8 mouse cellular contexts compared by ENCODE assay signal in genomic region chr15:25932937-25933684, GRCm38 (mm10). TPM values are rescaled to one million over a fixed set of nuclear protein-coding genes. Genes with fewer than 3 reads are reported as not detected.
A peak's percentile ranks its signal among the peaks of the same experiment; 100 is the strongest.
DNase-seq lines count a peak whose midpoint lies in the region; ATAC-seq and TF ChIP-seq lines count a peak whose summit lies in the region.

No protein-coding gene starts in this region.

- no peak for ATAC-seq in embryonic facial prominence, embryonic 13.5 days (ENCODE audit: insufficient number of reproducible peaks, insufficient read depth, low FRiP score, low TSS enrichment, low read depth)
- peak; percentile 78 for ATAC-seq in common myeloid progenitor, adult 5-6 weeks (replicated peaks; ENCODE audit: low read depth, poor library complexity, severe bottlenecking)
- ATAC-seq in lung, embryonic 16.5 days (ENCODE audit: low read depth) = peak; percentile 58

- H3K27ac ChIP-seq in embryonic facial prominence, embryonic 13.5 days = peak overlapping the region; percentile 48; the same call in 1 of the 2 replicates
- no peak overlapping the region for H3K27ac ChIP-seq in embryonic facial prominence, embryonic 10.5 days (replicated peaks)
- peak overlapping the region; percentile 72 for H3K27ac ChIP-seq in MEL (ENCODE audit: control insufficient read depth, low read depth, low read length)
- H3K27ac ChIP-seq in lung, embryonic 16.5 days (ENCODE audit: low read length) = no peak overlapping the region

- H3K79me2 ChIP-seq in MEL (ENCODE audit: control insufficient read depth, insufficient read depth, low read length, poor library complexity) = no peaks in the 10 kb centered on the region; the same call in 1 of the 2 replicates

- H3K9me3 ChIP-seq in embryonic facial prominence, embryonic 13.5 days = no peaks in the 10 kb centered on the region
- no peaks in the 10 kb centered on the region for H3K9me3 ChIP-seq in embryonic facial prominence, embryonic 10.5 days
- no peaks in the 10 kb centered on the region for H3K9me3 ChIP-seq in MEL (replicated peaks; ENCODE audit: insufficient read depth, low read length)
- H3K9me3 ChIP-seq in lung, embryonic 16.5 days (ENCODE audit: control insufficient read depth, low read length) = no peaks in the 10 kb centered on the region

- peak; percentile 33; a peak in 1 of 4 replicates for TF ChIP-seq POLR2A in MEL (IDR thresholded peaks at IDR 0.05; ENCODE audit: control insufficient read depth in 1 of 2, insufficient read depth in 1 of 2, low read depth in 1 of 2, low read length in 2 of 2, poor library complexity in 1 of 2)

- no peak for DNase-seq in embryonic facial prominence, embryonic 10.5 days (ENCODE audit: low spot score)
- DNase-seq in MEL (ENCODE audit: low read depth, low spot score) = peak; percentile 83
- DNase-seq in heart, postnatal 36 days = peak; percentile 76 to 81
- DNase-seq in layer of hippocampus, postnatal 10 days (ENCODE audit: low spot score in 2 of 2) = no peak
- DNase-seq in right cerebral cortex, postnatal 14 days = no peak

- no peaks in the 10 kb centered on the region for H3K36me3 ChIP-seq in embryonic facial prominence, embryonic 13.5 days
- no peaks in the 10 kb centered on the region for H3K36me3 ChIP-seq in embryonic facial prominence, embryonic 10.5 days (replicated peaks)
- peaks cover 0 to 6% of the 10 kb centered on the region in 2 experiments; a peak in 2 of 4 replicates for H3K36me3 ChIP-seq in MEL (ENCODE audit: control insufficient read depth in 1 of 2, insufficient read depth in 2 of 2, low read length in 2 of 2)
- H3K36me3 ChIP-seq in lung, embryonic 16.5 days (ENCODE audit: control insufficient read depth, insufficient read depth, low read length) = no peaks in the 10 kb centered on the region

- H3K4me2 ChIP-seq in embryonic facial prominence, embryonic 13.5 days = no peak overlapping the region
- peak overlapping the region; percentile 24 for H3K4me2 ChIP-seq in lung, embryonic 16.5 days (ENCODE audit: low read depth, low read length)

- no peak for TF ChIP-seq CTCF in MEL (IDR thresholded peaks at IDR 0.05 in 2 of 3, conservative IDR thresholded peaks at IDR 0.05 in 1 of 3; ENCODE audit: control insufficient read depth in 1 of 3, insufficient read depth in 1 of 3, low read depth in 2 of 3, low read length in 3 of 3, poor library complexity in 1 of 3, severe bottlenecking in 1 of 3)

- TF ChIP-seq RAD21 in MEL (IDR thresholded peaks at IDR 0.05; ENCODE audit: low read depth, low read length) = no peak

- no peak overlapping the region for H3K4me3 ChIP-seq in embryonic facial prominence, embryonic 13.5 days
- H3K4me3 ChIP-seq in embryonic facial prominence, embryonic 10.5 days = no peak overlapping the region
- H3K4me3 ChIP-seq in MEL (ENCODE audit: control insufficient read depth in 1 of 2, insufficient read depth in 1 of 2, low read depth in 2 of 2, low read length in 2 of 2) = peak overlapping the region; percentile 55 to 58
- H3K4me3 ChIP-seq in lung, embryonic 16.5 days (ENCODE audit: low read length) = no peak overlapping the region

- intact Hi-C loops in heart, postnatal 36 days (cut with DNase I) = no loop called here

- peak; percentile 20 to 29; a peak in 1 of 4 replicates for TF ChIP-seq EP300 in MEL (IDR thresholded peaks at IDR 0.05; ENCODE audit: low read depth in 1 of 2, low read length in 2 of 2)

- WGBS in embryonic facial prominence, embryonic 13.5 days = 58% methylated on average over 16 of the region's 16 CpGs
- 70% methylated on average over 16 of the region's 16 CpGs for WGBS in embryonic facial prominence, embryonic 10.5 days
- 29% methylated on average over 16 of the region's 16 CpGs for WGBS in lung, embryonic 16.5 days

- no peaks in the 10 kb centered on the region for H3K27me3 ChIP-seq in embryonic facial prominence, embryonic 13.5 days
- no peaks in the 10 kb centered on the region for H3K27me3 ChIP-seq in embryonic facial prominence, embryonic 10.5 days (replicated peaks; ENCODE audit: low read depth, poor library complexity, severe bottlenecking)
- H3K27me3 ChIP-seq in MEL (ENCODE audit: control insufficient read depth in 1 of 2, insufficient read depth in 2 of 2, low read length in 2 of 2) = no peaks in the 10 kb centered on the region
- H3K27me3 ChIP-seq in lung, embryonic 16.5 days (ENCODE audit: control insufficient read depth, insufficient read depth, low read depth, low read length) = no peaks in the 10 kb centered on the region

- H3K9ac ChIP-seq in embryonic facial prominence, embryonic 13.5 days = no peak overlapping the region
- peak overlapping the region; percentile 66 for H3K9ac ChIP-seq in MEL (ENCODE audit: control insufficient read depth, low read depth, low read length, poor library complexity, severe bottlenecking)
- H3K9ac ChIP-seq in lung, embryonic 16.5 days (ENCODE audit: low read length) = 0 out of 2 replicates have a peak overlapping the region, but pooled peaks have one; percentile 32

- H3K4me1 ChIP-seq in embryonic facial prominence, embryonic 13.5 days = peaks cover 13% of the 10 kb centered on the region
- H3K4me1 ChIP-seq in embryonic facial prominence, embryonic 10.5 days = peaks cover 12% of the 10 kb centered on the region
- H3K4me1 ChIP-seq in MEL (ENCODE audit: control insufficient read depth in 1 of 2, insufficient read depth in 2 of 2, low read length in 2 of 2) = peaks cover 3 to 14% of the 10 kb centered on the region in 2 experiments; a peak in 3 of 4 replicates
- peaks cover 19% of the 10 kb centered on the region for H3K4me1 ChIP-seq in lung, embryonic 16.5 days (replicated peaks; ENCODE audit: control insufficient read depth, insufficient read depth, low read length)

TF ChIP-seq in MEL, 35 proteins besides CTCF, POLR2A, EP300 and RAD21 (continues in another document):
- TF ChIP-seq ELF1 (IDR thresholded peaks at IDR 0.05; ENCODE audit: low read depth, low read length) (0 out of 2 replicates have a peak, but pooled peaks have one; percentile 25), KAT2A (conservative IDR thresholded peaks at IDR 0.05; ENCODE audit: low read depth, low read length) (no peak), MEF2A (IDR thresholded peaks at IDR 0.05; ENCODE audit: extremely low read depth, insufficient replicate concordance, low read depth, low read length, poor library complexity, severe bottlenecking) (no peak), MYB (IDR thresholded peaks at IDR 0.05; ENCODE audit: low read depth, low read length) (no peak), ZKSCAN1 (IDR thresholded peaks at IDR 0.05; ENCODE audit: low read depth, low read length) (no peak), USF2 (IDR thresholded peaks at IDR 0.05; ENCODE audit: borderline replicate concordance in 1 of 2, insufficient read depth in 1 of 2, low read depth in 1 of 2, low read length in 2 of 2) (no peak), MAFK (IDR thresholded peaks at IDR 0.05; ENCODE audit: borderline replicate concordance, low read depth, low read length) (no peak), CHD1 (IDR thresholded peaks at IDR 0.05; ENCODE audit: low read depth, low read length) (no peak), GATA1 (IDR thresholded peaks at IDR 0.05; ENCODE audit: low read depth, low read length) (0 out of 2 replicates have a peak, but pooled peaks have one; percentile 20), MXI1 (IDR thresholded peaks at IDR 0.05; ENCODE audit: low read depth, low read length) (peak; percentile 81; the same call in 1 of the 2 replicates), RCOR1 (IDR thresholded peaks at IDR 0.05; ENCODE audit: low read depth, low read length) (no peak), HCFC1 (IDR thresholded peaks at IDR 0.05; ENCODE audit: low read depth, low read length) (no peak; the same call in none of the 2 replicates), CHD2 (IDR thresholded peaks at IDR 0.05; ENCODE audit: low read length) (no peak), JUND (IDR thresholded peaks at IDR 0.05; ENCODE audit: low read depth, low read length) (no peak), E2F4 (IDR thresholded peaks at IDR 0.05; ENCODE audit: borderline replicate concordance, low read depth, low read length) (no peak), NELFE (IDR thresholded peaks at IDR 0.05; ENCODE audit: low read depth, low read length) (peak; percentile 49; the same call in 1 of the 2 replicates), BHLHE40 (IDR thresholded peaks at IDR 0.05; ENCODE audit: borderline replicate concordance, low read depth, low read length) (peak; percentile 59), TAL1 (IDR thresholded peaks at IDR 0.05; ENCODE audit: low read length) (no peak), SIN3A (IDR thresholded peaks at IDR 0.05; ENCODE audit: low read length) (peak; percentile 60), ETS1 (IDR thresholded peaks at IDR 0.05; ENCODE audit: low read depth, low read length) (peak; percentile 62), ZMIZ1 (IDR thresholded peaks at IDR 0.05; ENCODE audit: low read depth, low read length) (no peak), POLR2AphosphoS2 (IDR thresholded peaks at IDR 0.05; ENCODE audit: low read length) (no peak), ZC3H11A (IDR thresholded peaks at IDR 0.05; ENCODE audit: low read depth, low read length) (no peak; the same call in 1 of the 2 replicates), MYC (IDR thresholded peaks at IDR 0.05; ENCODE audit: low read depth, low read length) (0 out of 2 replicates have a peak, but pooled peaks have one; percentile 58), MAZ (IDR thresholded peaks at IDR 0.05; ENCODE audit: low read depth, low read length) (peak; percentile 52; the same call in 1 of the 2 replicates), ZNF384 (IDR thresholded peaks at IDR 0.05; ENCODE audit: low read depth, low read length) (no peak), SMC3 (IDR thresholded peaks at IDR 0.05; ENCODE audit: low read depth, low read length) (no peak), NRF1 (IDR thresholded peaks at IDR 0.05; ENCODE audit: insufficient read depth, low read depth, low read length, poor library complexity, severe bottlenecking) (peak; percentile 73), GABPA (IDR thresholded peaks at IDR 0.05; ENCODE audit: low read depth, low read length) (no peak), TCF12 (IDR thresholded peaks at IDR 0.05; ENCODE audit: low read depth, low read length) (peak; percentile 29)

RNA-seq across cellular contexts. Expression of gene Zfp622, which starts 51.1 kb away (rescaled TPM):
- polyA plus RNA-seq in embryonic facial prominence, embryonic 13.5 days (2015; fragmentation: Nextera tagmentation; extraction: Ambion mirVana) = 29.7 and 34.6 TPM in 2 replicates
- 21.4 and 26.4 TPM in 2 replicates for polyA plus RNA-seq in embryonic facial prominence, embryonic 10.5 days (2016; fragmentation: Nextera tagmentation; extraction: Ambion mirVana)
- 66.8 and 77.2 TPM in 2 replicates for total RNA-seq in MEL (2012; rRNA removed)
- polyA plus RNA-seq in MEL (2012; ENCODE audit: insufficient read depth in 1 of 2, insufficient read length in 2 of 2, low read depth in 1 of 2, low replicate concordance in 2 of 2, missing spikeins in 1 of 2) = 100 to 1,000 TPM in 1 of 2 experiments, not detected in 1; 106 TPM
- 120 and 123 TPM in 2 replicates for total RNA-seq in common myeloid progenitor, adult 5-6 weeks (2017)
- 10 to 100 TPM; 22.0 to 24.0 TPM for total RNA-seq in heart, postnatal 36 days (2021)
- polyA plus RNA-seq in lung, embryonic 16.5 days (2015; fragmentation: Nextera tagmentation; extraction: Ambion mirVana) = 19.4 and 22.0 TPM in 2 replicates
- total RNA-seq in layer of hippocampus, postnatal 10 days (2021) = 10 to 100 TPM; 42.6 to 45.4 TPM

Comparison
In these comparisons a context has a peak if more than half of its experiments do, and no peak if none do; other contexts are left out.
1. H3K27ac ChIP-seq: peak in embryonic facial prominence, embryonic 13.5 days (single experiment) and MEL (single experiment); none in embryonic facial prominence, embryonic 10.5 days (single experiment) and lung, embryonic 16.5 days (single experiment).
2. H3K4me3 ChIP-seq: peak in MEL (2 of 2); none in embryonic facial prominence, embryonic 13.5 days (single experiment), embryonic facial prominence, embryonic 10.5 days (single experiment) and lung, embryonic 16.5 days (single experiment).
3. DNase-seq: peak in MEL (single experiment) and heart, postnatal 36 days (2 of 2); none in embryonic facial prominence, embryonic 10.5 days (single experiment), layer of hippocampus, postnatal 10 days (0 of 2) and right cerebral cortex, postnatal 14 days (single experiment).